8 mouse cellular contexts compared by ENCODE assay signal in genomic region chr11:100822365-100822764, GRCm38 (mm10). TPM values are rescaled to one million over a fixed set of nuclear protein-coding genes. Genes with fewer than 3 reads are reported as not detected.
DNase-seq lines count a peak whose midpoint lies in the region; ATAC-seq and TF ChIP-seq lines count a peak whose summit lies in the region.

No protein-coding gene starts in this region.

- H3K4me3 ChIP-seq in intestine, embryonic 16.5 days (ENCODE audit: low read length): no peak overlapping the region
- peak overlapping the region; percentile 61 for H3K4me3 ChIP-seq in lung, adult 2 months (replicated peaks; ENCODE audit: extremely low read depth, low read depth, low read length)

- no peak overlapping the region for H3K9ac ChIP-seq in intestine, embryonic 16.5 days (ENCODE audit: low read depth, low read length)

- H3K36me3 ChIP-seq in intestine, embryonic 16.5 days (ENCODE audit: control insufficient read depth, insufficient read depth, low read length): no peaks in the 10 kb centered on the region

- no peak for ATAC-seq in intestine, embryonic 16.5 days

- H3K9me3 ChIP-seq in intestine, embryonic 16.5 days (ENCODE audit: control insufficient read depth, low read length): no peaks in the 10 kb centered on the region

- no peaks in the 10 kb centered on the region for H3K27me3 ChIP-seq in intestine, embryonic 16.5 days (replicated peaks; ENCODE audit: control insufficient read depth, insufficient read depth, low read length)

- H3K27ac ChIP-seq in intestine, embryonic 16.5 days (ENCODE audit: low read length): peak overlapping the region; percentile 38; the same call in 1 of the 2 replicates

- TF ChIP-seq POLR2A in lung, adult 2 months (IDR thresholded peaks at IDR 0.05; ENCODE audit: borderline replicate concordance, extremely low read depth, low read depth, low read length): peak; percentile 81; the same call in 1 of the 2 replicates

- H3K4me1 ChIP-seq in intestine, embryonic 16.5 days (ENCODE audit: control insufficient read depth, insufficient read depth, low read length): 0 out of 2 replicates have a peak, but pooled peaks cover 6% of the 10 kb centered on the region
- peaks cover 11% of the 10 kb centered on the region; the same call in 1 of the 2 replicates for H3K4me1 ChIP-seq in lung, adult 2 months (ENCODE audit: control insufficient read depth, insufficient read depth, low read length)

- TF ChIP-seq CTCF in lung, adult 2 months (IDR thresholded peaks at IDR 0.05; ENCODE audit: insufficient read depth, low read length): no peak

- no peak overlapping the region for H3K4me2 ChIP-seq in intestine, embryonic 16.5 days (ENCODE audit: low read depth, low read length)

- peak; percentile 61 to 88 for DNase-seq in adrenal gland, adult (ENCODE audit: inconsistent age in 2 of 2, low spot score in 1 of 2)
- no peak for DNase-seq in adrenal gland, postnatal 4 days (ENCODE audit: low spot score in 2 of 2)
- peak; percentile 43 for DNase-seq in gastrocnemius, postnatal 10 days
- no peak for DNase-seq in lung, adult 2 months
- peak; percentile 80 to 84 for DNase-seq in spleen, postnatal 36 days (ENCODE audit: low spot score in 2 of 2)
- DNase-seq in left cerebral cortex, adult 11 months (ENCODE audit: low spot score): no peak
- DNase-seq in embryo, embryonic 11 days: no peak

- WGBS in intestine, embryonic 16.5 days: 57% methylated on average over 12 of the region's 12 CpGs
- WGBS in lung, adult 2 months: 14% methylated on average over 12 of the region's 12 CpGs

RNA-seq across cellular contexts. Expression of gene Stat5b, which starts 28.2 kb away (rescaled TPM):
- 10 to 100 TPM; 68.2 to 68.7 TPM for total RNA-seq in adrenal gland, postnatal 4 days (2021)
- 100 to 1,000 TPM; 107 to 114 TPM for total RNA-seq in gastrocnemius, postnatal 10 days (2021)
- 20.5 and 22.8 TPM in 2 replicates for polyA plus RNA-seq in intestine, embryonic 16.5 days (2015; fragmentation: Nextera tagmentation; extraction: Ambion mirVana)
- 38.8 and 44.7 TPM in 2 replicates for polyA plus RNA-seq in lung, adult 2 months (2012; rRNA removed)

RNA-seq across cellular contexts. Expression of gene Stat5a, which starts 36.8 kb away (rescaled TPM):
- total RNA-seq in adrenal gland, postnatal 4 days (2021): 10 to 100 TPM; 34.1 to 42.1 TPM
- 10 to 100 TPM; 29.6 to 32.7 TPM for total RNA-seq in gastrocnemius, postnatal 10 days (2021)
- 5.8 and 6.2 TPM in 2 replicates for polyA plus RNA-seq in intestine, embryonic 16.5 days (2015; fragmentation: Nextera tagmentation; extraction: Ambion mirVana)
- polyA plus RNA-seq in lung, adult 2 months (2012; rRNA removed): 19.0 and 20.4 TPM in 2 replicates

RNA-seq across cellular contexts. Expression of gene Ghdc, which starts 51.6 kb away (rescaled TPM):
- total RNA-seq in adrenal gland, postnatal 4 days (2021): 10 to 100 TPM; 15.4 to 15.5 TPM
- total RNA-seq in gastrocnemius, postnatal 10 days (2021): 1 to 10 TPM; 7.7 to 8.4 TPM
- polyA plus RNA-seq in intestine, embryonic 16.5 days (2015; fragmentation: Nextera tagmentation; extraction: Ambion mirVana): 6.5 and 6.7 TPM in 2 replicates
- 14.4 and 18.2 TPM in 2 replicates for polyA plus RNA-seq in lung, adult 2 months (2012; rRNA removed)

RNA-seq across cellular contexts. Expression of gene Hcrt, which starts 59.6 kb away (rescaled TPM):
- total RNA-seq in adrenal gland, postnatal 4 days (2021): not detected
- not detected for total RNA-seq in gastrocnemius, postnatal 10 days (2021)
- not detected in 2 replicates for polyA plus RNA-seq in intestine, embryonic 16.5 days (2015; fragmentation: Nextera tagmentation; extraction: Ambion mirVana)
- polyA plus RNA-seq in lung, adult 2 months (2012; rRNA removed): not detected in 2 replicates

Comparison
In these comparisons a context has a peak if more than half of its experiments do, and no peak if none do; other contexts are left out.
1. DNase-seq: peak in adrenal gland, adult (2 of 2), gastrocnemius, postnatal 10 days (single experiment) and spleen, postnatal 36 days (2 of 2); none in adrenal gland, postnatal 4 days (0 of 2), lung, adult 2 months (single experiment), left cerebral cortex, adult 11 months (single experiment) and embryo, embryonic 11 days (single experiment).